Mouse (Mus musculus): Measurements from ENCODE around the gene Jak1. TPM values are rescaled to one million over a fixed set of nuclear protein-coding genes. Genes with fewer than 3 reads are reported as not detected.
A peak's percentile ranks its signal among the peaks of the same experiment; 100 is the strongest.

Gene Jak1
- polyA plus RNA-seq, 1 experiment from 2014 or later, result 72.2 TPM

GRCm38 (mm10) chr4:101158282-101158681, 106.8 kb downstream of the Jak1 start:
- Histone ChIP-seq H3K4me2 (no peak overlapping the region), H3K4me3 (no peak overlapping the region), H3K9ac (no peak overlapping the region), H3K9me3 (no peaks in the 10 kb centered on the region), H3K27me3 (no peaks in the 10 kb centered on the region), H3K27ac (no peak overlapping the region), H3K4me1 (peaks cover 2% of the 10 kb centered on the region; the same call in 1 of the 2 replicates), H3K36me3 (peaks cover 87% of the 10 kb centered on the region)
- no peak for ATAC-seq (ENCODE audit: insufficient number of reproducible peaks, insufficient read depth, low FRiP score, low TSS enrichment, low read depth)
- 88% methylated on average over 6 of the region's 6 CpGs for WGBS

GRCm38 (mm10) chr4:101157476-101157875, 107.6 kb downstream of the Jak1 start:
- Histone ChIP-seq H3K27ac (no peak overlapping the region), H3K36me3 (peaks cover 87% of the 10 kb centered on the region), H3K9ac (no peak overlapping the region), H3K4me1 (peaks cover 2% of the 10 kb centered on the region; the same call in 1 of the 2 replicates), H3K4me3 (no peak overlapping the region), H3K27me3 (no peaks in the 10 kb centered on the region), H3K4me2 (no peak overlapping the region), H3K9me3 (no peaks in the 10 kb centered on the region)
- WGBS, result 89% methylated on average over 5 of the region's 5 CpGs
- no peak for ATAC-seq (ENCODE audit: insufficient number of reproducible peaks, insufficient read depth, low FRiP score, low TSS enrichment, low read depth)

GRCm38 (mm10) chr4:101155541-101155940, 109.5 kb downstream of the Jak1 start:
- ATAC-seq (ENCODE audit: insufficient number of reproducible peaks, insufficient read depth, low FRiP score, low TSS enrichment, low read depth), result no peak
- no peak overlapping the region for H3K4me2 ChIP-seq

GRCm38 (mm10) chr4:101146891-101147655, 118.0 kb downstream of the Jak1 start:
- H3K9me3 ChIP-seq, result no peaks in the 10 kb centered on the region
- no peak overlapping the region for H3K9ac ChIP-seq
- 91% methylated on average over 11 of the region's 11 CpGs for WGBS
- ATAC-seq (ENCODE audit: insufficient number of reproducible peaks, insufficient read depth, low FRiP score, low TSS enrichment, low read depth), result no peak
- H3K4me1 ChIP-seq, result peaks cover 5% of the 10 kb centered on the region
- no peak overlapping the region for H3K4me2 ChIP-seq
- H3K27me3 ChIP-seq, result no peaks in the 10 kb centered on the region
- no peak overlapping the region for H3K4me3 ChIP-seq
- no peak overlapping the region for H3K27ac ChIP-seq
- H3K36me3 ChIP-seq, result peaks cover 50% of the 10 kb centered on the region

More at GRCm38 (mm10) chr4:101155541-101155940, 109.5 kb downstream of the Jak1 start:
- Histone ChIP-seq H3K4me3 (no peak overlapping the region), H3K36me3 (peaks cover 90% of the 10 kb centered on the region), H3K4me1 (peaks cover 2% of the 10 kb centered on the region; the same call in 1 of the 2 replicates), H3K9me3 (no peaks in the 10 kb centered on the region), H3K9ac (no peak overlapping the region), H3K27ac (no peak overlapping the region), H3K27me3 (no peaks in the 10 kb centered on the region)
- 83% methylated on average over 4 of the region's 4 CpGs for WGBS

GRCm38 (mm10) chr4:101146047-101146745, 118.9 kb downstream of the Jak1 start:
- Histone ChIP-seq H3K27ac (no peak overlapping the region), H3K4me2 (peak overlapping the region; percentile 14; the same call in 1 of the 2 replicates), H3K4me1 (peaks cover 5% of the 10 kb centered on the region), H3K36me3 (peaks cover 44% of the 10 kb centered on the region), H3K9me3 (no peaks in the 10 kb centered on the region), H3K4me3 (no peak overlapping the region), H3K9ac (no peak overlapping the region), H3K27me3 (no peaks in the 10 kb centered on the region)
- ATAC-seq (ENCODE audit: insufficient number of reproducible peaks, insufficient read depth, low FRiP score, low TSS enrichment, low read depth), result peak; percentile 52; the same call in 1 of the 2 replicates
- WGBS, result 27% methylated on average over 9 of the region's 9 CpGs

GRCm38 (mm10) chr4:101144790-101145189, 120.3 kb downstream of the Jak1 start:
- Histone ChIP-seq H3K4me2 (no peak overlapping the region), H3K36me3 (peaks cover 31% of the 10 kb centered on the region), H3K4me3 (no peak overlapping the region), H3K9me3 (no peaks in the 10 kb centered on the region), H3K9ac (no peak overlapping the region), H3K4me1 (peaks cover 5% of the 10 kb centered on the region), H3K27me3 (no peaks in the 10 kb centered on the region), H3K27ac (no peak overlapping the region)
- 78% methylated on average over 7 of the region's 7 CpGs for WGBS
- ATAC-seq (ENCODE audit: insufficient number of reproducible peaks, insufficient read depth, low FRiP score, low TSS enrichment, low read depth), result no peak

- peaks cover 30% of the 10 kb centered on the region for H3K36me3 ChIP-seq
- WGBS, result 73% methylated on average over 4 of the region's 4 CpGs
- no peak overlapping the region for H3K4me3 ChIP-seq
- no peak for ATAC-seq (ENCODE audit: insufficient number of reproducible peaks, insufficient read depth, low FRiP score, low TSS enrichment, low read depth)
- H3K9me3 ChIP-seq, result no peaks in the 10 kb centered on the region
- no peak overlapping the region for H3K4me2 ChIP-seq
- H3K27me3 ChIP-seq, result no peaks in the 10 kb centered on the region
- peaks cover 5% of the 10 kb centered on the region for H3K4me1 ChIP-seq
- H3K27ac ChIP-seq, result no peak overlapping the region
- H3K9ac ChIP-seq, result no peak overlapping the region
Measured at GRCm38 (mm10) chr4:101144361-101144760, 120.7 kb downstream of the Jak1 start.

- WGBS, result 77% methylated on average over 4 of the region's 4 CpGs
- H3K27me3 ChIP-seq, result no peaks in the 10 kb centered on the region
- no peak for ATAC-seq (ENCODE audit: insufficient number of reproducible peaks, insufficient read depth, low FRiP score, low TSS enrichment, low read depth)
- H3K4me1 ChIP-seq, result peaks cover 5% of the 10 kb centered on the region
- H3K36me3 ChIP-seq, result peaks cover 30% of the 10 kb centered on the region
- H3K4me3 ChIP-seq, result no peak overlapping the region
- no peak overlapping the region for H3K27ac ChIP-seq
- no peaks in the 10 kb centered on the region for H3K9me3 ChIP-seq
- no peak overlapping the region for H3K9ac ChIP-seq
- no peak overlapping the region for H3K4me2 ChIP-seq
Measured at GRCm38 (mm10) chr4:101143901-101144300, 121.2 kb downstream of the Jak1 start.

- no peaks in the 10 kb centered on the region for H3K27me3 ChIP-seq
- peaks cover 12% of the 10 kb centered on the region; the same call in 1 of the 2 replicates for H3K36me3 ChIP-seq
- H3K4me1 ChIP-seq, result peaks cover 5% of the 10 kb centered on the region
- no peak overlapping the region for H3K4me2 ChIP-seq
- H3K9me3 ChIP-seq, result no peaks in the 10 kb centered on the region
- no peak overlapping the region for H3K9ac ChIP-seq
- WGBS, result 66% methylated on average over 5 of the region's 5 CpGs
- H3K27ac ChIP-seq, result no peak overlapping the region
- H3K4me3 ChIP-seq, result no peak overlapping the region
- no peak for ATAC-seq (ENCODE audit: insufficient number of reproducible peaks, insufficient read depth, low FRiP score, low TSS enrichment, low read depth)
Measured at GRCm38 (mm10) chr4:101141768-101142167, 123.3 kb downstream of the Jak1 start.

GRCm38 (mm10) chr4:101137975-101138374, 127.1 kb downstream of the Jak1 start:
- Histone ChIP-seq H3K27me3 (no peaks in the 10 kb centered on the region), H3K4me1 (no peaks in the 10 kb centered on the region; the same call in 1 of the 2 replicates), H3K27ac (no peak overlapping the region), H3K36me3 (peaks cover 12% of the 10 kb centered on the region; the same call in 1 of the 2 replicates), H3K4me2 (no peak overlapping the region), H3K4me3 (no peak overlapping the region), H3K9ac (no peak overlapping the region), H3K9me3 (no peaks in the 10 kb centered on the region)
- no peak for ATAC-seq (ENCODE audit: insufficient number of reproducible peaks, insufficient read depth, low FRiP score, low TSS enrichment, low read depth)
- WGBS, result 89% methylated on average over 11 of the region's 11 CpGs

- H3K27me3 ChIP-seq, result no peaks in the 10 kb centered on the region
- H3K4me1 ChIP-seq, result no peaks in the 10 kb centered on the region; the same call in 1 of the 2 replicates
- H3K4me3 ChIP-seq, result no peak overlapping the region
- no peak overlapping the region for H3K27ac ChIP-seq
- 94% methylated on average over 14 of the region's 14 CpGs for WGBS
- no peak for ATAC-seq (ENCODE audit: insufficient number of reproducible peaks, insufficient read depth, low FRiP score, low TSS enrichment, low read depth)
- no peaks in the 10 kb centered on the region for H3K9me3 ChIP-seq
- no peak overlapping the region for H3K9ac ChIP-seq
- no peak overlapping the region for H3K4me2 ChIP-seq
- peaks cover 22% of the 10 kb centered on the region for H3K36me3 ChIP-seq
Measured at GRCm38 (mm10) chr4:101135909-101136308, 129.2 kb downstream of the Jak1 start.
